7 mouse cellular contexts compared by ENCODE assay signal in genomic region chr4:124708200-124708517, GRCm38 (mm10). TPM values are rescaled to one million over a fixed set of nuclear protein-coding genes. Genes with fewer than 3 reads are reported as not detected.
DNase-seq lines count a peak whose midpoint lies in the region; ATAC-seq and TF ChIP-seq lines count a peak whose summit lies in the region.
"Not testable (repeated sequence)": the region's sequence is repeated elsewhere in the genome, so short reads cannot be mapped to it uniquely, and the experiment has no call there.

No protein-coding gene starts in this region.

- not testable (repeated sequence) for DNase-seq in forebrain, embryonic 11.5 days (ENCODE audit: low spot score); hindbrain, postnatal 0 days (ENCODE audit: low spot score); lung, embryonic 14.5 days

- peaks cover 15% of the 10 kb centered on the region for H3K4me1 ChIP-seq in bone marrow, adult 2 months (ENCODE audit: control insufficient read depth, insufficient read depth, low read length)
- H3K4me1 ChIP-seq in forebrain, embryonic 11.5 days (replicated peaks; ENCODE audit: control insufficient read depth, insufficient read depth, low read length): peaks cover 30% of the 10 kb centered on the region
- H3K4me1 ChIP-seq in heart, embryonic 13.5 days: peaks cover 62% of the 10 kb centered on the region
- H3K4me1 ChIP-seq in hindbrain, postnatal 0 days (ENCODE audit: insufficient read depth, low read length): not testable (repeated sequence)
- H3K4me1 ChIP-seq in limb, embryonic 12.5 days (replicated peaks): peaks cover 69% of the 10 kb centered on the region
- peaks cover 35% of the 10 kb centered on the region for H3K4me1 ChIP-seq in lung, embryonic 14.5 days (ENCODE audit: insufficient read depth)

- not testable (repeated sequence) for H3ac ChIP-seq in myocyte (ENCODE audit: control insufficient read depth, insufficient read length)

- not testable (repeated sequence) for ATAC-seq in forebrain, embryonic 11.5 days (replicated peaks; ENCODE audit: low FRiP score); heart, embryonic 13.5 days (ENCODE audit: extremely low read depth, insufficient number of reproducible peaks, low FRiP score, low TSS enrichment); hindbrain, postnatal 0 days; lung, embryonic 14.5 days (ENCODE audit: insufficient read depth)
- peak; percentile 4; the same call in 1 of the 2 replicates for ATAC-seq in limb, embryonic 12.5 days (ENCODE audit: insufficient number of reproducible peaks, insufficient read depth, low FRiP score, low TSS enrichment, low read depth)

- peak overlapping the region; percentile 57; the same call in 1 of the 2 replicates for H3K4me2 ChIP-seq in forebrain, embryonic 11.5 days (ENCODE audit: low read depth, low read length, severe bottlenecking)
- H3K4me2 ChIP-seq in heart, embryonic 13.5 days: peak overlapping the region; percentile 79
- not testable (repeated sequence) for H3K4me2 ChIP-seq in hindbrain, postnatal 0 days (ENCODE audit: low read depth, low read length)
- peak overlapping the region; percentile 56 for H3K4me2 ChIP-seq in limb, embryonic 12.5 days
- peak overlapping the region; percentile 65 for H3K4me2 ChIP-seq in lung, embryonic 14.5 days
- peak overlapping the region; percentile 77 for H3K4me2 ChIP-seq in myocyte (ENCODE audit: low read depth)

- H3K9me3 ChIP-seq in forebrain, embryonic 11.5 days (ENCODE audit: control insufficient read depth, low read length); heart, embryonic 13.5 days; hindbrain, postnatal 0 days (ENCODE audit: low read length); limb, embryonic 12.5 days; lung, embryonic 14.5 days (ENCODE audit: low read depth, low read length): not testable (repeated sequence)

- TF ChIP-seq POLR2A in bone marrow, adult 2 months (IDR thresholded peaks at IDR 0.05; ENCODE audit: borderline replicate concordance, control insufficient read depth, low read depth, low read length); myocyte (IDR thresholded peaks at IDR 0.05; ENCODE audit: insufficient read length, low read depth): not testable (repeated sequence)

- peaks cover 42% of the 10 kb centered on the region for H3K79me2 ChIP-seq in myocyte (ENCODE audit: control insufficient read depth, insufficient read depth)

- not testable (repeated sequence) for TF ChIP-seq CTCF in bone marrow, adult 2 months (IDR thresholded peaks at IDR 0.05; ENCODE audit: control insufficient read depth, insufficient read depth, low read length); hindbrain, postnatal 0 days (IDR thresholded peaks at IDR 0.05; ENCODE audit: low read depth); lung, embryonic 14.5 days (IDR thresholded peaks at IDR 0.05; ENCODE audit: low read depth)

- not testable (repeated sequence) for H3K9ac ChIP-seq in forebrain, embryonic 11.5 days (ENCODE audit: low read length); hindbrain, postnatal 0 days (replicated peaks; ENCODE audit: low read length); limb, embryonic 12.5 days (replicated peaks); lung, embryonic 14.5 days
- H3K9ac ChIP-seq in heart, embryonic 13.5 days: peak overlapping the region; percentile 75

- not testable (repeated sequence) for H3K27me3 ChIP-seq in forebrain, embryonic 11.5 days (ENCODE audit: control insufficient read depth, insufficient read depth, low read length); heart, embryonic 13.5 days (replicated peaks); hindbrain, postnatal 0 days (ENCODE audit: insufficient read depth, low read length); limb, embryonic 12.5 days; lung, embryonic 14.5 days (ENCODE audit: insufficient read depth, low read length); myocyte (ENCODE audit: control insufficient read depth, insufficient read depth, insufficient read length)

- WGBS in bone marrow, adult 2 months: 3% methylated on average over 1 of the region's 1 CpGs
- 17% methylated on average over 1 of the region's 1 CpGs for WGBS in forebrain, embryonic 11.5 days
- WGBS in heart, embryonic 13.5 days: 0% methylated on average over 1 of the region's 1 CpGs
- 9% methylated on average over 1 of the region's 1 CpGs for WGBS in hindbrain, postnatal 0 days
- 15% methylated on average over 1 of the region's 1 CpGs for WGBS in limb, embryonic 12.5 days
- WGBS in lung, embryonic 14.5 days: 13% methylated on average over 1 of the region's 1 CpGs

- not testable (repeated sequence) for H3K4me3 ChIP-seq in bone marrow, adult 2 months (replicated peaks; ENCODE audit: control insufficient read depth, low read depth, low read length); forebrain, embryonic 11.5 days (ENCODE audit: low read depth, low read length); hindbrain, postnatal 0 days (ENCODE audit: low read length)
- H3K4me3 ChIP-seq in heart, embryonic 13.5 days: peak overlapping the region; percentile 51
- peak overlapping the region; percentile 29; the same call in 1 of the 2 replicates for H3K4me3 ChIP-seq in limb, embryonic 12.5 days (replicated peaks)
- peak overlapping the region; percentile 30 for H3K4me3 ChIP-seq in lung, embryonic 14.5 days (ENCODE audit: low read depth, low read length)
- H3K4me3 ChIP-seq in myocyte: peak overlapping the region; percentile 9

- peak overlapping the region; percentile 70 for H3K27ac ChIP-seq in bone marrow, adult 2 months (ENCODE audit: control insufficient read depth, insufficient read depth, low read depth, low read length, poor library complexity)
- peak overlapping the region; percentile 66; the same call in 1 of the 2 replicates for H3K27ac ChIP-seq in forebrain, embryonic 11.5 days (ENCODE audit: low read depth, low read length)
- H3K27ac ChIP-seq in heart, embryonic 13.5 days (replicated peaks): peak overlapping the region; percentile 94
- peak overlapping the region; percentile 51; the same call in 1 of the 2 replicates for H3K27ac ChIP-seq in hindbrain, postnatal 0 days
- peak overlapping the region; percentile 98 for H3K27ac ChIP-seq in limb, embryonic 12.5 days
- peak overlapping the region; percentile 92; the same call in 1 of the 2 replicates for H3K27ac ChIP-seq in lung, embryonic 14.5 days (ENCODE audit: low read depth)

- H3K36me3 ChIP-seq in forebrain, embryonic 11.5 days (ENCODE audit: control insufficient read depth, insufficient read depth, low read length); hindbrain, postnatal 0 days (ENCODE audit: insufficient read depth, low read length): not testable (repeated sequence)
- H3K36me3 ChIP-seq in heart, embryonic 13.5 days: peaks cover 25% of the 10 kb centered on the region
- peaks cover 26% of the 10 kb centered on the region for H3K36me3 ChIP-seq in limb, embryonic 12.5 days
- H3K36me3 ChIP-seq in lung, embryonic 14.5 days (ENCODE audit: insufficient read depth): peaks cover 17% of the 10 kb centered on the region; the same call in 1 of the 2 replicates
- H3K36me3 ChIP-seq in myocyte (ENCODE audit: control insufficient read depth, insufficient read depth): peaks cover 11% of the 10 kb centered on the region

RNA-seq across cellular contexts. Expression of gene Sf3a3, which starts 6.4 kb away (rescaled TPM):
- polyA plus RNA-seq in bone marrow, adult 2 months (2011; ENCODE audit: insufficient read depth, insufficient read length, low replicate concordance, missing spikeins): 43.4 and 44.5 TPM in 2 replicates
- polyA plus RNA-seq in forebrain, embryonic 11.5 days (2014; fragmentation: Nextera tagmentation; extraction: Ambion mirVana): 218 and 220 TPM in 2 replicates
- 92.4 and 96.2 TPM in 2 replicates for polyA plus RNA-seq in heart, embryonic 13.5 days (2015; fragmentation: Nextera tagmentation; extraction: Ambion mirVana)
- 18.7 and 33.0 TPM in 2 replicates for total RNA-seq in hindbrain, postnatal 0 days (2014; rRNA removed)
- 79.7 and 87.9 TPM in 2 replicates for polyA plus RNA-seq in hindbrain, postnatal 0 days (2015; fragmentation: Nextera tagmentation; extraction: Ambion mirVana)
- polyA plus RNA-seq in limb, embryonic 12.5 days (2016; fragmentation: Nextera tagmentation; extraction: Ambion mirVana): 221 and 223 TPM in 2 replicates
- 164 and 166 TPM in 2 replicates for polyA plus RNA-seq in lung, embryonic 14.5 days (2014; fragmentation: Nextera tagmentation; extraction: Ambion mirVana)
- 41.6 TPM for polyA plus RNA-seq in myocyte (2012; fragmentation: generic; extraction: Trizol)

RNA-seq across cellular contexts. Expression of gene Fhl3, which starts 7.7 kb away (rescaled TPM):
- polyA plus RNA-seq in bone marrow, adult 2 months (2011; ENCODE audit: insufficient read depth, insufficient read length, low replicate concordance, missing spikeins): 44.7 and 114 TPM in 2 replicates
- polyA plus RNA-seq in forebrain, embryonic 11.5 days (2014; fragmentation: Nextera tagmentation; extraction: Ambion mirVana): 5.5 and 6.4 TPM in 2 replicates
- polyA plus RNA-seq in heart, embryonic 13.5 days (2015; fragmentation: Nextera tagmentation; extraction: Ambion mirVana): 6.7 and 7.4 TPM in 2 replicates
- total RNA-seq in hindbrain, postnatal 0 days (2014; rRNA removed): 7.1 and 7.3 TPM in 2 replicates
- polyA plus RNA-seq in hindbrain, postnatal 0 days (2015; fragmentation: Nextera tagmentation; extraction: Ambion mirVana): 2.5 and 3.1 TPM in 2 replicates
- polyA plus RNA-seq in limb, embryonic 12.5 days (2016; fragmentation: Nextera tagmentation; extraction: Ambion mirVana): 7.3 and 10.9 TPM in 2 replicates
- 12.8 and 13.1 TPM in 2 replicates for polyA plus RNA-seq in lung, embryonic 14.5 days (2014; fragmentation: Nextera tagmentation; extraction: Ambion mirVana)
- 110 TPM for polyA plus RNA-seq in myocyte (2012; fragmentation: generic; extraction: Trizol)

RNA-seq across cellular contexts. Expression of gene Utp11, which starts 14.8 kb away (rescaled TPM):
- polyA plus RNA-seq in bone marrow, adult 2 months (2011; ENCODE audit: insufficient read depth, insufficient read length, low replicate concordance, missing spikeins): 16.0 and 26.9 TPM in 2 replicates
- polyA plus RNA-seq in forebrain, embryonic 11.5 days (2014; fragmentation: Nextera tagmentation; extraction: Ambion mirVana): 55.3 and 63.2 TPM in 2 replicates
- polyA plus RNA-seq in heart, embryonic 13.5 days (2015; fragmentation: Nextera tagmentation; extraction: Ambion mirVana): 48.9 and 50.6 TPM in 2 replicates
- total RNA-seq in hindbrain, postnatal 0 days (2014; rRNA removed): 4.0 and 9.0 TPM in 2 replicates
- polyA plus RNA-seq in hindbrain, postnatal 0 days (2015; fragmentation: Nextera tagmentation; extraction: Ambion mirVana): 31.2 and 39.0 TPM in 2 replicates
- 82.6 and 86.4 TPM in 2 replicates for polyA plus RNA-seq in limb, embryonic 12.5 days (2016; fragmentation: Nextera tagmentation; extraction: Ambion mirVana)
- 59.0 and 59.5 TPM in 2 replicates for polyA plus RNA-seq in lung, embryonic 14.5 days (2014; fragmentation: Nextera tagmentation; extraction: Ambion mirVana)
- polyA plus RNA-seq in myocyte (2012; fragmentation: generic; extraction: Trizol): 36.2 TPM

RNA-seq across cellular contexts. Expression of gene Inpp5b, which starts 33.5 kb away (rescaled TPM):
- 24.3 and 26.1 TPM in 2 replicates for polyA plus RNA-seq in bone marrow, adult 2 months (2011; ENCODE audit: insufficient read depth, insufficient read length, low replicate concordance, missing spikeins)
- 34.1 and 36.8 TPM in 2 replicates for polyA plus RNA-seq in forebrain, embryonic 11.5 days (2014; fragmentation: Nextera tagmentation; extraction: Ambion mirVana)
- polyA plus RNA-seq in heart, embryonic 13.5 days (2015; fragmentation: Nextera tagmentation; extraction: Ambion mirVana): 14.1 and 17.6 TPM in 2 replicates
- 15.9 and 16.0 TPM in 2 replicates for total RNA-seq in hindbrain, postnatal 0 days (2014; rRNA removed)
- polyA plus RNA-seq in hindbrain, postnatal 0 days (2015; fragmentation: Nextera tagmentation; extraction: Ambion mirVana): 14.9 and 15.4 TPM in 2 replicates
- 23.8 and 25.0 TPM in 2 replicates for polyA plus RNA-seq in limb, embryonic 12.5 days (2016; fragmentation: Nextera tagmentation; extraction: Ambion mirVana)
- polyA plus RNA-seq in lung, embryonic 14.5 days (2014; fragmentation: Nextera tagmentation; extraction: Ambion mirVana): 25.5 and 34.0 TPM in 2 replicates
- 25.1 TPM for polyA plus RNA-seq in myocyte (2012; fragmentation: generic; extraction: Trizol)

RNA-seq across cellular contexts. Expression of gene Pou3f1, which starts 51.6 kb away (rescaled TPM):
- polyA plus RNA-seq in bone marrow, adult 2 months (2011; ENCODE audit: insufficient read depth, insufficient read length, low replicate concordance, missing spikeins): 1.1 and 2.9 TPM in 2 replicates
- polyA plus RNA-seq in forebrain, embryonic 11.5 days (2014; fragmentation: Nextera tagmentation; extraction: Ambion mirVana): 8.6 and 11.7 TPM in 2 replicates
- 0.15 and 0.28 TPM in 2 replicates for polyA plus RNA-seq in heart, embryonic 13.5 days (2015; fragmentation: Nextera tagmentation; extraction: Ambion mirVana)
- total RNA-seq in hindbrain, postnatal 0 days (2014; rRNA removed): 4.8 and 7.0 TPM in 2 replicates
- polyA plus RNA-seq in hindbrain, postnatal 0 days (2015; fragmentation: Nextera tagmentation; extraction: Ambion mirVana): 4.1 and 6.3 TPM in 2 replicates
- 1.0 and 1.2 TPM in 2 replicates for polyA plus RNA-seq in limb, embryonic 12.5 days (2016; fragmentation: Nextera tagmentation; extraction: Ambion mirVana)
- 0.11 and 0.41 TPM in 2 replicates for polyA plus RNA-seq in lung, embryonic 14.5 days (2014; fragmentation: Nextera tagmentation; extraction: Ambion mirVana)
- 0.01 TPM for polyA plus RNA-seq in myocyte (2012; fragmentation: generic; extraction: Trizol)
